Mouse (Mus musculus) retina, adult 2 months (tissue): Measurements from ENCODE around the gene Try5.
"Not testable (repeated sequence)": the region's sequence is repeated elsewhere in the genome, so short reads cannot be mapped to it uniquely, and the experiment has no call there.

Experiments used
- DNase-seq: peaks from one replicate; pipeline ENCODE4 v3.0.0-alpha.2; 2012; ENCODE audit warnings: low read depth, low spot score

Try5 gene

GRCm38 (mm10) chr6:41316741-41317140 lies at the start of gene Try5:
Gene Try5, minus strand, starts transcription at chr6:41316841.
- not testable (repeated sequence) for DNase-seq

DNA sequence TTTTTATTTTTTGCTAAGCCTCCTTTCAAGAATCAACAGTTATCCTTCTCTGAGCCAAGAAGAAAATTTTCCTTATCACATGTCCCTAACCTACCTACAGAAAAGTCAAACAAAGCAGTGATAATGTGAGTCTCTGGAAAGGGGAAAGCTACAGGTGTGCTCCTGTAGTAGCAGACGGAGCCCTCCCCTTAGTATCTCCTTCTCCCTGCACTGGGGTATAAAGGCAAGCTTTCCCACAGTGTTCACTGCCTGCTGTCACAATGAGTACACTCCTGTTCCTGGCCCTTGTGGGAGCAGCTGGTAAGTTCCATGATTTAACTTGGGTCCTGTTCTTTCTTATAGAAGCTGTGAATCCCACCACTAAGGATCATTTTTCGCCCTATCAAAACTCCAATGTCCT lies 37.3 kb upstream of the Try5 start, which contains the start of gene Try10:
Gene Try10 (plus strand): TSS at position 174 of the 400 bp plus-strand sequence.
- no peak for DNase-seq

- DNase-seq: no peak
These were observed 14.7 kb downstream of the Try5 start, which contains the start of gene Try4 for GRCm38 (mm10) chr6:41301969-41302368. Gene Try4, plus strand, starts transcription at chr6:41302269.

GRCm38 (mm10) chr6:41298255-41298654 lies 18.4 kb downstream of the Try5 start:
- DNase-seq: no peak

DNA sequence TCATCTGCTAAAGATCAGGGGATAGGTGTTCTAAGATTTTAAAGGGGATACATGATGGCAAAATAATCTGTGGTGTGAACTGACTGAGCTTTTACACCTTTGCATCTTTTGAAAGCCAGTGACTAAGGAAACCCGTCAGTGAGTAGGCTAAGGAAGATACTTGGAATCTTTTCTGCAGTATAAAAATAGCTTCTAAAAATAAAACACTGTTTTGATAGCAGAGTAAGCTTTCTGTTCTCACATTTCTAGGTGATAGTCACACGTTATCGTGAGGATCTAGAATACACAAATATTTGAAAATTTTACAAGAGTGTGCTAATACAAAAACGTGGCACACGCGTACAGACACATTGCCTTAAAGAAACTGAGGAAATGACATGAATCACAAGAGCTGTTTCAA lies 50.5 kb downstream of the Try5 start:
- no peak for DNase-seq

- no peak for DNase-seq
These were observed 53.8 kb downstream of the Try5 start for GRCm38 (mm10) chr6:41262796-41263195.
